Mouse (Mus musculus): ENCODE measurements at regions not wholly inside any gene's neighbourhood (a gene's known extent, or its start where the extent isn't known, plus 50 kb on each side); places are given as distances from the start of the nearest gene placed in this dataset.

DNA sequence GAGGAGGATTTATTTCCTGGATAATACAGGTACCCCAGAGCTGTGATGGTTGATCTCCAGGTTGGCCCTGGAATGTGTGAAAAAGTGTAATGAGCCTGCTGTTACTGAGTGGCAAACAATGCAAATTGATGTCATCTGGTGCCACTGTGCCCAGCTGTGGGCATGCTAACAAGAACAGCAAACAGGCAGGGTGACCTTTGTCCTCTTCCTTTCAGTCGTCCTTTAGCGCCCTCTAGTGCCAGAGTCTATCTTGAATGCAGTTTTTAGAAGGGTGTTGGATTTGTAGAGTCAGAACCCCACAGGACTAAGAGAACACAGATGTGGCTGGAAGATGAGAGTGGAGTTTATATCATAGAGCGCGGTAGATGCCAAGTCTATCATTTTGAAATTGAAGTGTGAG, 164.3 kb downstream of the Sdhaf3 start:
- Histone ChIP-seq H3K27ac (no peak overlapping the region), H3K4me1 (no peaks in the 10 kb centered on the region), H3K36me3 (no peaks in the 10 kb centered on the region), H3K9me3 (no peaks in the 10 kb centered on the region), H3K4me2 (no peak overlapping the region), H3K9ac (no peak overlapping the region), H3K27me3 (replicated peaks) (no peaks in the 10 kb centered on the region), H3K4me3 (replicated peaks) (no peak overlapping the region)
- peak; percentile 50; the same call in 1 of the 2 replicates for ATAC-seq (ENCODE audit: insufficient read depth, low FRiP score, low read depth)
- WGBS, result 33% methylated on average over 4 of the region's 4 CpGs

DNA sequence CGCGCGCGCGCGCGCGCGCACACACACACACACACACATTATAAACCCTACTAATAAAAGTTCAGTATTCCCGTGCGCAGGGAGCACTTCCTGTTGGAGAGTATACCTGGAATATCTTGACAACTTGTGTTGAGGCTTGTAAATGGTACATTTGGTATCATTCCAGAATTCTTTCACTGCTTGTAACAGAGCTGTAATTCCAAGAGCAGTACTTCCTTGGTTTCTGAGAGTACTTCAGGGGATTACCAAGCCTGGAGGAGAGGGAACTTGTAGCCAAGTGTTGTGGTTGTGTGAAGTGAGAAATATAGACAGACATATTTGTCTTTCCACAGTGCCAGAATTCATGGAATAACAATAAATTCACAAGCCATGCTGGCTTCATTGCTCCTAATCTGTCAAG, 177.2 kb downstream of the Sdhaf3 start:
- Histone ChIP-seq H3K9ac (no peak overlapping the region), H3K27me3 (replicated peaks) (no peaks in the 10 kb centered on the region), H3K36me3 (no peaks in the 10 kb centered on the region), H3K9me3 (no peaks in the 10 kb centered on the region), H3K27ac (no peak overlapping the region), H3K4me1 (no peaks in the 10 kb centered on the region), H3K4me3 (replicated peaks) (no peak overlapping the region), H3K4me2 (no peak overlapping the region)
- WGBS, result 77% methylated on average over 2 of the region's 11 CpGs
- no peak for ATAC-seq (ENCODE audit: insufficient read depth, low FRiP score, low read depth)

DNA sequence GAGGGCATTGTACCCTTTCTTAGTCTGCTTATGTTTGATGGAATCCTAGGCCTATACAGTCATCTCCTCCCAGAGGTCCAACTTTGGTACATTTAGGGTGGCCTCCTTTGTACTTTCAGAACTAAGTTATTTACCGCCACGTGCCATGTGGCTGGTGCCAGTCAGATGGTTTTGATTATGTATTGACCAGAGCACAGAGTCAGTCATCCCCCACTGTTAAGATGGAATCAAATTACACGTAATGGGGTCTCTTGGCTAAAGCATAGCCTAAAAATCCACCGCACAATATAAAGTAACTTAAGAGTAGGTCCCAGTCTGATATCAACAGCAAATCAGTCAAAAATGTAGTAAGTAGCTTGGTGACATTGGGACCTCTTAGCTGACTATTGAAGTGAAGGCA, 178.3 kb downstream of the Sdhaf3 start:
- no peak for ATAC-seq (ENCODE audit: insufficient read depth, low FRiP score, low read depth)
- no peaks in the 10 kb centered on the region for H3K4me1 ChIP-seq
- WGBS, result 82% methylated on average over 4 of the region's 4 CpGs

DNA sequence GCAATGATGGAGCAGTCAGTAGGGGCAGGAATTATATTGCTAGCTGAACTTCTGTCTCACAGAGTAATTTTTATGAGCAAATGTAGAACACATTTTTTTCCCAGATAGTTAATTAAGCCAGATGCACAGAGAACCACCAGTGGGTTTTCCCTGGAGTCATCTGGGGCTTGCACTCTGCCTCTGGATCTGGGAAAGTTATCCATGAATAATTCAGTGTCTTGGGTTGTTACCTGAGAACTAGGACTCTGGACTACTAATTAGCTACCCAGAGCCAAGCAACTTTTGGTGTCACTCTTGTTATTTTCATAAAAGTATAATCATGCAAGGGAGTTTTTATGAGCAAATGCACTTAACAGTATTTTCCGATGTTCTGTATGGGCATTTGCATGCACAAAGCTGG, 179.1 kb downstream of the Sdhaf3 start:
- Histone ChIP-seq H3K27ac (no peak overlapping the region), H3K4me2 (no peak overlapping the region), H3K4me1 (no peaks in the 10 kb centered on the region), H3K4me3 (replicated peaks) (no peak overlapping the region), H3K36me3 (no peaks in the 10 kb centered on the region), H3K9ac (no peak overlapping the region), H3K27me3 (replicated peaks) (no peaks in the 10 kb centered on the region), H3K9me3 (no peaks in the 10 kb centered on the region)
- no peak for ATAC-seq (ENCODE audit: insufficient read depth, low FRiP score, low read depth)
- 91% methylated on average over 1 of the region's 1 CpGs for WGBS

More for the DNA sequence above, 178.3 kb downstream of the Sdhaf3 start:
- no peak overlapping the region for H3K4me3 ChIP-seq (replicated peaks)
- H3K4me2 ChIP-seq, result no peak overlapping the region
- H3K27ac ChIP-seq, result no peak overlapping the region
- no peaks in the 10 kb centered on the region for H3K36me3 ChIP-seq
- H3K27me3 ChIP-seq (replicated peaks), result no peaks in the 10 kb centered on the region
- no peaks in the 10 kb centered on the region for H3K9me3 ChIP-seq
- no peak overlapping the region for H3K9ac ChIP-seq

DNA sequence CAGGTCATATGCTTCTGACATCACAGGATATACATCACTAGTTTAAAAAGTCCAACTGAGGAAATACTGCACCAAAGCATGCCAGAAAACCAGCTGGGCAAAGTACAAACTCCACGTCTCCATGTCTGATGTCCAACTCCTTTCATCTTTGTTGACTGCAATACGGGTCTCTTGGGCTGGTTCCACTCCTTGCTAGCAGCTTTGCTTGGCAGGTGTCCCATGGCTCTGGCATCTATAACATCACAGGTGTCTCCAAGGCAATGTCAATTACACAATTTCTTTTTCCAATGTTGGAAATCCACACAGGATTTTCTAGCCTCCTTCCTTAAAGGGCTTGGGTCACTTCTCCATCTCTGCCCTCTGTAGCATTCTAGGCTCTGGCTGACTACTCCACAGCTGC, 225.9 kb downstream of the Sdhaf3 start:
- no peaks in the 10 kb centered on the region for H3K27me3 ChIP-seq (replicated peaks)
- no peak overlapping the region for H3K9ac ChIP-seq
- WGBS, result 74% methylated on average over 2 of the region's 2 CpGs
- no peak overlapping the region for H3K4me2 ChIP-seq
- no peak overlapping the region for H3K27ac ChIP-seq
- no peaks in the 10 kb centered on the region for H3K4me1 ChIP-seq
- H3K36me3 ChIP-seq, result no peaks in the 10 kb centered on the region
- H3K4me3 ChIP-seq (replicated peaks), result no peak overlapping the region
- ATAC-seq (ENCODE audit: insufficient read depth, low FRiP score, low read depth), result no peak
- H3K9me3 ChIP-seq, result no peaks in the 10 kb centered on the region

DNA sequence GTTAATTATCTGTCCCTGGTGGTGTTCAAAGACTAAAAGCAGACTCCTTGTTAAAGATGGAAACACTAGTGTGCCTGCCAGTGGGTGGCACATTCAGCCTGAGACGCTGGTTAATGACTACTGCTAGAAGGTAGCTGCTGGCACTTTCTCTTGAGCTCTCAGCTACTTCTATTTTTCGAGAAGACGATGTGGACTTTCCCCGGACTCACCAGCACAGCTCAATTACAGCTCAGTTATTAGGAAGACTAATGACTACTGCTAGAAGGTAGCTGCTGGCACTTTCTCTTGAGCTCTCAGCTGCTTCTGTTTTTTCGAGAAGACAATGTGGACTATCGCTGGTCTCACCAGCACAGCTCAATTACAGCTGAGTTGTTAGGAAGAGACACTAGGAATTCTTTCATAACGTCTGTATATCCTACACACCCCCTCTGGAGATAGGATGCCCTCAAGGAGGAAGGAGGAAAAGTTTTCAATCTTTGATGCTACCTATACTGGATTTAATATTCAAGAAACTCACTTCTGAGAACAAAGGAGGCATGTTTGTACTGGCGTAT, 243.3 kb downstream of the Sdhaf3 start:
- no peak for ATAC-seq (ENCODE audit: insufficient read depth, low FRiP score, low read depth)
- no peak overlapping the region for H3K4me3 ChIP-seq (replicated peaks)
- 60% methylated on average over 8 of the region's 8 CpGs for WGBS

DNA sequence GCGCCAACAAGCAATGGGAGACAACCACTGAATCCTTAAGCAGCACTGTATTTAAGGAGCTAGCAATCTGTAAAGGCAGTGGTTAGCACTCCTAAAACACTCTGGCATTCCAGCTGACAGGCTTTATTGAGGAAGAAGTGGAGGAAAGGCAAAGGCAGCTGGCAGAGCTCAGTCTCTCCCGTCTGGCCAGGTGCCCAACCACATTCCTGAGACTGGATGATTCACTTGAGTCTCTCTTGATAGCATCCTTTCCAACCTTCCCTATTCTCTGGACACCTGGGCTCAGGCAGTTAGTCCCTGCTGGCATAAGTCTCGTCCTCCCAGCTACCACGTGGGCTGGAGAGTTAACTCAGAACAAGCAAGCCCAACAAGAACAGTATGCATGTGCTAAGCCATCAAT, 260.1 kb downstream of the Sdhaf3 start:
- Histone ChIP-seq H3K27ac (no peak overlapping the region), H3K4me2 (no peak overlapping the region), H3K9ac (no peak overlapping the region), H3K27me3 (replicated peaks) (no peaks in the 10 kb centered on the region), H3K4me1 (no peaks in the 10 kb centered on the region), H3K4me3 (replicated peaks) (no peak overlapping the region), H3K9me3 (no peaks in the 10 kb centered on the region), H3K36me3 (no peaks in the 10 kb centered on the region)
- 43% methylated on average over 4 of the region's 4 CpGs for WGBS
- ATAC-seq (ENCODE audit: insufficient read depth, low FRiP score, low read depth), result no peak; the same call in 1 of the 2 replicates

More for the DNA sequence above, 243.3 kb downstream of the Sdhaf3 start:
- H3K9ac ChIP-seq, result no peak overlapping the region
- H3K27ac ChIP-seq, result no peak overlapping the region
- no peaks in the 10 kb centered on the region for H3K36me3 ChIP-seq
- H3K27me3 ChIP-seq (replicated peaks), result no peaks in the 10 kb centered on the region
- H3K4me2 ChIP-seq, result no peak overlapping the region
- H3K4me1 ChIP-seq, result no peaks in the 10 kb centered on the region
- no peaks in the 10 kb centered on the region for H3K9me3 ChIP-seq

DNA sequence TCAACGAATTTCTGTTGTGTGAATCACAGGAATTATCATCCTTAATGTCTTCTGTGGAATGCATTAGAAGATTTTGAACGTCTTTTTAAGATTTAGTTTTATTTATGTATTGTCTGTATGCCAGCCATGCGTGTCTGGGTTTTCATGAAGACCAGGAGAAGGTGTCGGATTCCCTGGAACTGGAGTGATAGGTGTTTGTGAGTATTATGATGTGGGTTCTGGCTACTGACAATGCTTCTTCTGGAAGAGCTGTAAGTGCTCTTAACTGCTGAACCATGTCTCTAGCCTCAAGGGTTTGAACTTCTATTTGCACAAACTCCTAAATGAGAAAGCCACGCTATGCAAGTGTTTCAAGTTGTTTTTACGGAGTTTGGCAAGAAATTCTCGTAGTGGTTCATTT, 296.5 kb downstream of the Sdhaf3 start:
- 54% methylated on average over 7 of the region's 7 CpGs for WGBS
- Histone ChIP-seq H3K27ac (no peak overlapping the region), H3K27me3 (replicated peaks) (no peaks in the 10 kb centered on the region), H3K9me3 (no peaks in the 10 kb centered on the region), H3K9ac (no peak overlapping the region), H3K36me3 (no peaks in the 10 kb centered on the region), H3K4me2 (no peak overlapping the region), H3K4me3 (replicated peaks) (no peak overlapping the region), H3K4me1 (no peaks in the 10 kb centered on the region)
- ATAC-seq (ENCODE audit: insufficient read depth, low FRiP score, low read depth), result no peak

DNA sequence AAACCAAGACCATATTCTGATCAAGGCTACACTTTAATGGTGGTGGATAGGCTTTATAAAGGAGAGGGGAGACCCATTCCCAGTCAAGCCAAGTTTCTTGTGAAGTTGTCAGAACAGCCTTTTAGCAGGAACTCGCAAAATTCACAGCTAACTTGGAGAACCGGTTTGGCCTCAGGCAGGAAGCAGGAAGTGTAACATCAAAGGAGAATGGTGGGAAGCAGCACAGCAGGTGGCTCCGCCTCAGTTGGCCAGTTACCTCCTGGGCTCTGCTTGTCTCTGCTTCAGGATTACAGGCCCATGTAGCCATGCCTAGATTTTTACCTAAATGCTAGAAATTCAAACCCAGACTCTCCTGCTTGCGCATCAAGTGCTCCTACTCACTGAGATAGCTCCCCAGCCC, 277.2 kb upstream of the Tac1 start:
- no peak overlapping the region for H3K4me3 ChIP-seq (replicated peaks)
- no peak overlapping the region for H3K4me2 ChIP-seq
- no peaks in the 10 kb centered on the region for H3K4me1 ChIP-seq
- H3K27me3 ChIP-seq (replicated peaks), result no peaks in the 10 kb centered on the region
- WGBS, result 37% methylated on average over 4 of the region's 4 CpGs
- no peaks in the 10 kb centered on the region for H3K36me3 ChIP-seq
- no peak overlapping the region for H3K27ac ChIP-seq
- H3K9me3 ChIP-seq, result no peaks in the 10 kb centered on the region
- ATAC-seq (ENCODE audit: insufficient read depth, low FRiP score, low read depth), result no peak
- no peak overlapping the region for H3K9ac ChIP-seq

DNA sequence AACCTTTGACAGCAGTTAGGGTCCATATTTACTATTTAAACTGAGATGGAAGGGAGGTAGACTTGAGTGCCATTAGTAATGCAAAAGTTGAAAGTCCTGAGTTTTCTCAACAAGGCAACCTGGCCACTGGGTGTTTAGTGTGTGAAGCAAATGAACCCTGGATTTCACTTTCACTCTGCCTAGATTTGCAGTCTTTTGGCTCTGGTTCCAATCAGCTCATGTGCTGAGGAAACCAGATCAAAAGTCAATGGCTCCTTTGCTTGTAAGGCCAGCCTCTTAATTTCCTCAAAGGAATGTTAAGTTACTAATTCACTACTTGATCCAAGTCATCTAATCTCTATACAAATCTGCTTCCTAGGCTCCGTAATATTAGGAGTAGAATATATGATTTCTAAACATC, 247.7 kb upstream of the Tac1 start:
- 83% methylated on average over 1 of the region's 1 CpGs for WGBS
- no peak for ATAC-seq (ENCODE audit: insufficient read depth, low FRiP score, low read depth)
- Histone ChIP-seq H3K4me2 (no peak overlapping the region), H3K9ac (no peak overlapping the region), H3K4me3 (replicated peaks) (no peak overlapping the region), H3K27me3 (replicated peaks) (no peaks in the 10 kb centered on the region), H3K9me3 (no peaks in the 10 kb centered on the region), H3K27ac (no peak overlapping the region), H3K4me1 (no peaks in the 10 kb centered on the region), H3K36me3 (no peaks in the 10 kb centered on the region)

DNA sequence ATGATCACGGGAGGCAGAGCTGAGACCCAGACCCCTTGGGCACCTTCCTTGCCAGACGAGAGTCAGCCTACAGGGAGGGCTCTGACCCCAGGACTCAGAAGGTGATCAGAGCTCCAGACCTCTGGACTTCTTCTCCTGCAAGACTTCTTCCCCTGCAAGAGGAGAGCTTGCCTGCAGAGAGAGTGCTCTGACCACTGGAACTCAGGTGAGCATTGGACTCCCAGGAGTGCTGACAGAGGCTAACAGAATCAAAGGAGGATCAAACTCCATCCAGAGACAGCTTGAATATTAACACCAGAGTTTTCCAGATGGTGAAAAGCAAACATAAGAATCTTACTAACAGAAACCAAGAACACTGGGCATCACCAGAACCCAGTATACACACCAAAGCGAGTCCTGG, 241.2 kb upstream of the Tac1 start:
- Histone ChIP-seq H3K9me3 (no peaks in the 10 kb centered on the region), H3K4me2 (no peak overlapping the region), H3K4me3 (replicated peaks) (no peak overlapping the region), H3K9ac (no peak overlapping the region), H3K27me3 (replicated peaks) (no peaks in the 10 kb centered on the region), H3K27ac (no peak overlapping the region), H3K36me3 (no peaks in the 10 kb centered on the region), H3K4me1 (no peaks in the 10 kb centered on the region)
- ATAC-seq (ENCODE audit: insufficient read depth, low FRiP score, low read depth), result no peak
- WGBS, result 75% methylated on average over 3 of the region's 3 CpGs

DNA sequence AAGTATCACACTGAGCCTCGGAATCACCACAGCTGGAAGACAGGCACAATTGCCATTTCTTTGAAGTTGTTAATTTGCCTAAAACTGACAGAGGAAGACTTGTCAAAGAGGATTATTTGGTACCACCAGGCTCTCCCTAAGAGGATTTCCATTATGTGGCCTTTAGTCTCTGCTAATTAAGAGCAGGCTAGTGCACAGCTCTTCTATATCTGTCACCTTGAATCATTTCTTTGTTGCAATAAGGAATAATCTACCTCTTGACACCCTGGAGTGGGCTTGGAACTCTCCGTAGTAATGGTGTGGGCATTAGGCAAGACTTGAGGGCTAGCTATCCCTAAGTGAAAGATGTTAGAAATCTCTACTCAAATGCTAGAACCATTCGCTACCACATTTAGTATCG, 227.7 kb upstream of the Tac1 start:
- Histone ChIP-seq H3K4me3 (replicated peaks) (no peak overlapping the region), H3K36me3 (no peaks in the 10 kb centered on the region), H3K27me3 (replicated peaks) (no peaks in the 10 kb centered on the region), H3K4me1 (no peaks in the 10 kb centered on the region), H3K9ac (no peak overlapping the region), H3K27ac (no peak overlapping the region), H3K9me3 (no peaks in the 10 kb centered on the region), H3K4me2 (no peak overlapping the region)
- WGBS, result 66% methylated on average over 4 of the region's 4 CpGs
- no peak for ATAC-seq (ENCODE audit: insufficient read depth, low FRiP score, low read depth)

DNA sequence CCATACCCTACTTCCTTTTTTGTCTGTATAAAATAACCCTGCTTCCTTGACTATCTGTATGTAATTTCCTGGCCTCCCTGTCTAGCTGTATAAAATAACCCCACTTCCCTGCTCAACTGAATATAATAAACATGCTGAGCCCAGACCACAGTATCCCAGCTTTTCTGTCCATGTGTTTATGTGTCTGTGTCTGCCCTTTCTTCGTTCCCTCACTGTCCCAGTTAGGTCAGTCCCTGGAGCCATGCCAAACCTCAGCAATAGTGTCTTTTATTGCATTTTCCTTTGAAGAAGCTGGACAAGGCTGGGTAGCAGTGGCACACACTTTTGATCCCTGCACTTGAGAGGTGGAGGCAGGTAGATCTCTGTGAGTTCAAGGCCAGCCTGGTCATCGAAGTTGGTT, 198.0 kb upstream of the Tac1 start:
- Histone ChIP-seq H3K4me3 (replicated peaks) (no peak overlapping the region), H3K9me3 (no peaks in the 10 kb centered on the region), H3K9ac (no peak overlapping the region), H3K4me2 (no peak overlapping the region), H3K36me3 (no peaks in the 10 kb centered on the region), H3K4me1 (no peaks in the 10 kb centered on the region), H3K27me3 (replicated peaks) (no peaks in the 10 kb centered on the region), H3K27ac (no peak overlapping the region)
- WGBS, result 49% methylated on average over 2 of the region's 2 CpGs
- ATAC-seq (ENCODE audit: insufficient read depth, low FRiP score, low read depth), result no peak

Measured in stomach, embryonic 15.5 days (tissue).